14 mouse cellular contexts compared by ENCODE assay signal in the genomic region with DNA sequence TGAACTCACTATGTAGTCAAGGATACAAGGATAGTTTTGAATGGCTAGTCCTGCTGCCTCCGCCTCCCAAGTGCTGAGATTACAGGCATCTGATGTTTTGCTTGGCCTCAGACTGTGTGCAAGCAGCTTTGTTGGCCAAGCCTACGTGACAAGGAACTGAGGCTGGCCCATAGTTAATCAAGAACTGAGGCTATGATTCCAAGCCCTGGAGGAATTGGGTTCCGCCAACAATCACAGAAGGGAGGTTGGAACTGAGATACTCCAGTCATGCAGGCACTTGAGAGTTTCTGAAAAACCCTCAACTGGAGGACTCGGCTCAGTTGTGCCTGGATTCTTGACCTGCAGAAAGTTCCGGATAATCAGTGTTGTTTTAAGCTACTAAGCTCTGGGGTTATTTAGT. TPM values are rescaled to one million over a fixed set of nuclear protein-coding genes. Genes with fewer than 3 reads are reported as not detected.
DNase-seq lines count a peak whose midpoint lies in the region; ATAC-seq lines count a peak whose summit lies in the region.
"Had no signal": no experiment of that assay in that cellular context is flagged by ENCODE, and none has a peak within 500 bp of the region (broad histone marks: within the 10 kb centered on the region; RNA-seq: fewer than 3 reads in every experiment).

No protein-coding gene starts in this region.

- ATAC-seq in frontal cortex, adult (ENCODE audit: low TSS enrichment) = no peak

- peak; percentile 96 for DNase-seq in heart, adult 11 months
- no peak for DNase-seq in heart, postnatal 36 days
- peak; percentile 96 for DNase-seq in fat pad, adult 2 months (ENCODE audit: extremely low read depth, low read depth, low spot score)
- DNase-seq in gonadal fat pad, adult 2 months (ENCODE audit: low read depth) = peak; percentile 88
- DNase-seq: adrenal gland, adult 2 months; adrenal gland, postnatal 10 days; adrenal gland, postnatal 25 days; cerebellum, adult 11 months; cerebellum, adult 2 months; cerebellum, postnatal 10 days; cerebellum, postnatal 25 days; embryo, embryonic 11 days; forebrain, postnatal 0 days had no signal

- intact Hi-C loops in heart, postnatal 36 days (cut with DNase I) = no loop called here

RNA-seq across cellular contexts. Expression of gene Unc13b, which starts 1.1 kb away (rescaled TPM):
- 10 to 100 TPM; 12.9 to 13.5 TPM for total RNA-seq in heart, postnatal 36 days (2021)
- 22.1 and 22.4 TPM in 2 replicates for polyA plus RNA-seq in gonadal fat pad, adult 2 months (2012; rRNA removed)

RNA-seq across cellular contexts. Expression of gene Fam214b, which starts 11.6 kb away (rescaled TPM):
- 10 to 100 TPM; 26.1 to 30.0 TPM for total RNA-seq in heart, postnatal 36 days (2021)
- 25.4 and 27.6 TPM in 2 replicates for polyA plus RNA-seq in gonadal fat pad, adult 2 months (2012; rRNA removed)

RNA-seq across cellular contexts. Expression of gene Stoml2, which starts 26.1 kb away (rescaled TPM):
- total RNA-seq in heart, postnatal 36 days (2021) = 100 to 1,000 TPM; 108 to 115 TPM
- polyA plus RNA-seq in gonadal fat pad, adult 2 months (2012; rRNA removed) = 68.2 and 103 TPM in 2 replicates

RNA-seq across cellular contexts. Expression of gene Pigo, which starts 32.0 kb away (rescaled TPM):
- total RNA-seq in heart, postnatal 36 days (2021) = 10 to 100 TPM; 20.1 to 23.2 TPM
- polyA plus RNA-seq in gonadal fat pad, adult 2 months (2012; rRNA removed) = 18.0 and 24.3 TPM in 2 replicates

RNA-seq across cellular contexts. Expression of gene Fancg, which starts 47.3 kb away (rescaled TPM):
- total RNA-seq in heart, postnatal 36 days (2021) = 1 to 10 TPM; 2.6 to 3.2 TPM
- 10.8 and 13.5 TPM in 2 replicates for polyA plus RNA-seq in gonadal fat pad, adult 2 months (2012; rRNA removed)

Comparison
In these comparisons a context has a peak if more than half of its experiments do, and no peak if none do; other contexts are left out.
1. DNase-seq: peak in heart, adult 11 months (single experiment), fat pad, adult 2 months (single experiment) and gonadal fat pad, adult 2 months (single experiment); none in heart, postnatal 36 days (0 of 2).